Mouse (Mus musculus): ENCODE data around the gene Tardbp.

Gene Tardbp

DNA sequence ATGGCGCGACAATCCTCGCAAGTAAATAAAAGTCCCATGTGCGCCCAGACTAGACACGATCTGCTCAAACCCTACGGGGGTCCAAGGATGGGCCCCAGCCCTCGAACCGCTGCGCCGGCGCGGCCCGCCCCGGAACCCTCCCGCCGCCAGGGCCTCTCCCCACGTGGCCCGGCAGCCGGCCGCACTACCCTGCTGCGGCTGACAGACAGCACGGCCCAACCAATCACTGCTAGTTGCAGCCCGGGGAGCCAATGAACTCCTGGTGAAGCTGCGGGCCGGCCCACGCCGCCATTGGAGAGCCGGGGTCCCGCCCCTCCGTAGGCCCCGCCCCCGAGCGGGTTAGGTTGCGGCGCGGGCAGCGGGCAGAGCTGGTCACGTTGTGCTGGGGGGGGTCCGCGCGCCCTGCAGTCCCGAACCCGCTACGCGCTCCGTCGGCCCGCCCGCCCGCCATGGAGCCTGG is 35.6 kb downstream of the Tardbp start, which contains the start of gene Srm:
Gene Srm, plus strand, starts transcription at position 333 of the 460 bp plus-strand sequence.
- no peak for TF ChIP-seq CTCF (conservative IDR thresholded peaks at IDR 0.05; ENCODE audit: low read length)
- TF ChIP-seq POU5F1 (IDR thresholded peaks at IDR 0.05; ENCODE audit: borderline replicate concordance, low read length), result no peak
- no peak for TF ChIP-seq NANOG (IDR thresholded peaks at IDR 0.05; ENCODE audit: borderline replicate concordance, low read length)

GRCm38 (mm10) chr4:148590421-148591170 is 36.2 kb downstream of the Tardbp start:
- H3K4me1 ChIP-seq (replicated peaks; ENCODE audit: low read depth, low read length), result peaks cover 58% of the 10 kb centered on the region
- H3K9me3 ChIP-seq (ENCODE audit: low read length), result no peaks in the 10 kb centered on the region
- peak overlapping the region; percentile 100 for H3K4me3 ChIP-seq (replicated peaks; ENCODE audit: low read length)
- TF ChIP-seq NANOG (IDR thresholded peaks at IDR 0.05; ENCODE audit: borderline replicate concordance, low read length) (no peak), CTCF (conservative IDR thresholded peaks at IDR 0.05; ENCODE audit: low read length) (no peak), POU5F1 (IDR thresholded peaks at IDR 0.05; ENCODE audit: borderline replicate concordance, low read length) (peak; percentile 23; the same call in 1 of the 2 replicates)
- H3K27me3 ChIP-seq (ENCODE audit: insufficient read depth, low read length), result no peaks in the 10 kb centered on the region
- H3K36me3 ChIP-seq (ENCODE audit: insufficient read depth, low read length), result peaks cover 38% of the 10 kb centered on the region

More for the DNA sequence above, 35.6 kb downstream of the Tardbp start, which contains the start of gene Srm:
- peaks cover 44% of the 10 kb centered on the region for H3K36me3 ChIP-seq (ENCODE audit: insufficient read depth, low read length)
- peaks cover 64% of the 10 kb centered on the region for H3K4me1 ChIP-seq (replicated peaks; ENCODE audit: low read depth, low read length)
- no peaks in the 10 kb centered on the region for H3K27me3 ChIP-seq (ENCODE audit: insufficient read depth, low read length)
- H3K4me3 ChIP-seq (replicated peaks; ENCODE audit: low read length), result peak within 1 kb of the TSS; percentile 100
- no peaks in the 10 kb centered on the region for H3K9me3 ChIP-seq (ENCODE audit: low read length)

GRCm38 (mm10) chr4:148589565-148589964 is 37.3 kb downstream of the Tardbp start:
- no peaks in the 10 kb centered on the region for H3K27me3 ChIP-seq (ENCODE audit: insufficient read depth, low read length)
- H3K4me3 ChIP-seq (replicated peaks; ENCODE audit: low read length), result no peak overlapping the region; the same call in 1 of the 2 replicates
- peaks cover 27% of the 10 kb centered on the region for H3K36me3 ChIP-seq (ENCODE audit: insufficient read depth, low read length)
- TF ChIP-seq POU5F1 (IDR thresholded peaks at IDR 0.05; ENCODE audit: borderline replicate concordance, low read length) (no peak), NANOG (IDR thresholded peaks at IDR 0.05; ENCODE audit: borderline replicate concordance, low read length) (no peak), CTCF (conservative IDR thresholded peaks at IDR 0.05; ENCODE audit: low read length) (no peak)
- H3K9me3 ChIP-seq (ENCODE audit: low read length), result no peaks in the 10 kb centered on the region
- peaks cover 50% of the 10 kb centered on the region for H3K4me1 ChIP-seq (replicated peaks; ENCODE audit: low read depth, low read length)

GRCm38 (mm10) chr4:148588793-148589192 is 38.0 kb downstream of the Tardbp start:
- Histone ChIP-seq H3K36me3 (ENCODE audit: insufficient read depth, low read length) (peaks cover 22% of the 10 kb centered on the region), H3K27me3 (ENCODE audit: insufficient read depth, low read length) (no peaks in the 10 kb centered on the region), H3K4me3 (replicated peaks; ENCODE audit: low read length) (no peak overlapping the region), H3K9me3 (ENCODE audit: low read length) (no peaks in the 10 kb centered on the region), H3K4me1 (replicated peaks; ENCODE audit: low read depth, low read length) (peaks cover 42% of the 10 kb centered on the region)
- TF ChIP-seq POU5F1 (IDR thresholded peaks at IDR 0.05; ENCODE audit: borderline replicate concordance, low read length) (no peak), NANOG (IDR thresholded peaks at IDR 0.05; ENCODE audit: borderline replicate concordance, low read length) (no peak), CTCF (conservative IDR thresholded peaks at IDR 0.05; ENCODE audit: low read length) (no peak)

DNA sequence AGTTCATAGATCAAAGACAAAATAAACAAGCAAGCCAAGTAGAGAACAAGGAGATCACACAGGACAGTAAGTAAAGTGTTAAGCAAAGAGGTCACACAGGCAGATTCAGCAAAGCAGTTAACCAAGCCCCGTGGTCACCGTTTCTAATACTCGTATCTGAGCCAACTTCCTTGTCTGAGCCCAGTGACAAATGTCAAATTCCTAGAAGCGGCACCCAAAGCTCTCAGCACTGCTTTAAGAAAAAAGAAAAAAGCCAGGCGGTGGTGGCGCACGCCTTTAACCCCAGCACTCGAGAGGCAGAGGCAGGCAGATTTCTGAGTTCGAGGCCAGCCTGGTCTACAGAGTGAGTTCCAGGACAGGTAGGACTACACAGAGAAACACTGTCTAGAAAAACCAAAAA is 40.2 kb downstream of the Tardbp start:
- Histone ChIP-seq H3K9me3 (ENCODE audit: low read length) (no peaks in the 10 kb centered on the region), H3K4me3 (replicated peaks; ENCODE audit: low read length) (no peak overlapping the region), H3K27me3 (ENCODE audit: insufficient read depth, low read length) (no peaks in the 10 kb centered on the region), H3K36me3 (ENCODE audit: insufficient read depth, low read length) (peaks cover 22% of the 10 kb centered on the region), H3K4me1 (replicated peaks; ENCODE audit: low read depth, low read length) (peaks cover 32% of the 10 kb centered on the region)
- TF ChIP-seq POU5F1 (IDR thresholded peaks at IDR 0.05; ENCODE audit: borderline replicate concordance, low read length), result no peak
- TF ChIP-seq NANOG (IDR thresholded peaks at IDR 0.05; ENCODE audit: borderline replicate concordance, low read length), result no peak
- no peak for TF ChIP-seq CTCF (conservative IDR thresholded peaks at IDR 0.05; ENCODE audit: low read length)

- Histone ChIP-seq H3K4me3 (replicated peaks; ENCODE audit: low read length) (no peak overlapping the region), H3K36me3 (ENCODE audit: insufficient read depth, low read length) (peaks cover 56% of the 10 kb centered on the region)
Measured at GRCm38 (mm10) chr4:148583257-148583656, 43.6 kb downstream of the Tardbp start.

DNA sequence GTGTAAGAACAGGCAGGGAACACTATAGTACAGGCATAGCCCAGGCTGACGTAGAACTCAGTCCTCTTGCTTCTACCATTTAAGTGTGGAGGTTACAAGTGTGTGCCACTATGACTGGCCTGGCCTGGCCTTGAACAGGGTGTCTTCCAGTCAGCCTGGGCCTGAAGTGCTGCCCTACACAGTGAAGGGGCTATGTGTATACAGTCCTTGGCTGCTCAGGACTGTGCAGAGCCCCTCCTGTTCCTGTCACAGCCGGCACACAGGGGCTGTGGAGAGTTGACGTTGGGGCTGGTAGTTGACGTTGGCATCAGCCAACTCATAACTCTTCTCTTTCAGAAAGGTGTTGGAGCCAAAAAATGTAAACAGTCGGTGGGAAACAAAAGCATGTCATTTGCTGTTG is 45.4 kb downstream of the Tardbp start:
- TF ChIP-seq POU5F1 (IDR thresholded peaks at IDR 0.05; ENCODE audit: borderline replicate concordance, low read length), result no peak
- no peak for TF ChIP-seq NANOG (IDR thresholded peaks at IDR 0.05; ENCODE audit: borderline replicate concordance, low read length)
- TF ChIP-seq CTCF (conservative IDR thresholded peaks at IDR 0.05; ENCODE audit: low read length), result no peak
- H3K9me3 ChIP-seq (ENCODE audit: low read length), result no peaks in the 10 kb centered on the region
- no peaks in the 10 kb centered on the region for H3K27me3 ChIP-seq (ENCODE audit: insufficient read depth, low read length)
- H3K36me3 ChIP-seq (ENCODE audit: insufficient read depth, low read length), result peaks cover 75% of the 10 kb centered on the region
- H3K4me1 ChIP-seq (replicated peaks; ENCODE audit: low read depth, low read length), result peaks cover 16% of the 10 kb centered on the region
- H3K4me3 ChIP-seq (replicated peaks; ENCODE audit: low read length), result no peak overlapping the region

More at GRCm38 (mm10) chr4:148583257-148583656, 43.6 kb downstream of the Tardbp start:
- no peaks in the 10 kb centered on the region for H3K9me3 ChIP-seq (ENCODE audit: low read length)
- H3K27me3 ChIP-seq (ENCODE audit: insufficient read depth, low read length), result no peaks in the 10 kb centered on the region
- no peak for TF ChIP-seq CTCF (conservative IDR thresholded peaks at IDR 0.05; ENCODE audit: low read length)
- TF ChIP-seq NANOG (IDR thresholded peaks at IDR 0.05; ENCODE audit: borderline replicate concordance, low read length), result no peak
- no peak for TF ChIP-seq POU5F1 (IDR thresholded peaks at IDR 0.05; ENCODE audit: borderline replicate concordance, low read length)
- peaks cover 17% of the 10 kb centered on the region for H3K4me1 ChIP-seq (replicated peaks; ENCODE audit: low read depth, low read length)

GRCm38 (mm10) chr4:148580765-148581164 is 46.1 kb downstream of the Tardbp start:
- Histone ChIP-seq H3K9me3 (ENCODE audit: low read length) (no peaks in the 10 kb centered on the region), H3K4me3 (replicated peaks; ENCODE audit: low read length) (no peak overlapping the region), H3K27me3 (ENCODE audit: insufficient read depth, low read length) (no peaks in the 10 kb centered on the region), H3K4me1 (replicated peaks; ENCODE audit: low read depth, low read length) (peaks cover 16% of the 10 kb centered on the region), H3K36me3 (ENCODE audit: insufficient read depth, low read length) (peaks cover 81% of the 10 kb centered on the region)
- TF ChIP-seq POU5F1 (IDR thresholded peaks at IDR 0.05; ENCODE audit: borderline replicate concordance, low read length) (no peak), CTCF (conservative IDR thresholded peaks at IDR 0.05; ENCODE audit: low read length) (no peak), NANOG (IDR thresholded peaks at IDR 0.05; ENCODE audit: borderline replicate concordance, low read length) (no peak)

All from E14TG2a.4 (cell line).